Mouse (Mus musculus) heart, adult 8-10 months (tissue): ENCODE data around the gene Tbx1. TPM values are rescaled to one million over a fixed set of nuclear protein-coding genes. Genes with fewer than 3 reads are reported as not detected.
A peak's percentile ranks its signal among the peaks of the same experiment; 100 is the strongest.

Source experiments
- DNase-seq: peaks from one replicate; pipeline ENCODE4 v3.0.0; 2022; ENCODE audit warnings: low spot score
- total RNA-seq, 4 experiments: library from RNA; stranded (reverse); gene quantifications; 2 replicates each; pipeline ENCODE4 v1.2.4; 2022

Gene Tbx1
- total RNA-seq, 4 experiments from 2014 or later: 1.0 to 2.0 (median 1.1) TPM

GRCm38 (mm10) chr16:18622916-18623750, 32.7 kb upstream of the Tbx1 start:
- no peak for DNase-seq

GRCm38 (mm10) chr16:18622019-18622418, 31.5 kb upstream of the Tbx1 start, which contains the start of gene Gp1bb:
Gene Gp1bb (minus strand): TSS chr16:18622403.
- DNase-seq: no peak

- DNase-seq: no peak
Measured at GRCm38 (mm10) chr16:18621362-18622001, 31.0 kb upstream of the Tbx1 start.

- DNase-seq: no peak
Measured at GRCm38 (mm10) chr16:18620601-18621361, 30.3 kb upstream of the Tbx1 start.

GRCm38 (mm10) chr16:18620201-18620600, 29.7 kb upstream of the Tbx1 start:
- DNase-seq: no peak

GRCm38 (mm10) chr16:18619110-18619509, 28.6 kb upstream of the Tbx1 start:
- DNase-seq: no peak

GRCm38 (mm10) chr16:18618297-18618696, 27.8 kb upstream of the Tbx1 start:
- no peak for DNase-seq

- peak; percentile 85 for DNase-seq
Measured at GRCm38 (mm10) chr16:18617370-18618065, 27.0 kb upstream of the Tbx1 start.

GRCm38 (mm10) chr16:18613301-18613700, 22.8 kb upstream of the Tbx1 start:
- no peak for DNase-seq

- no peak for DNase-seq
Measured at GRCm38 (mm10) chr16:18611752-18612151, 21.3 kb upstream of the Tbx1 start.

GRCm38 (mm10) chr16:18609099-18609498, 18.6 kb upstream of the Tbx1 start:
- no peak for DNase-seq

- DNase-seq: no peak
Measured at GRCm38 (mm10) chr16:18608226-18608625, 17.8 kb upstream of the Tbx1 start.

GRCm38 (mm10) chr16:18605705-18606104, 15.2 kb upstream of the Tbx1 start:
- no peak for DNase-seq

- DNase-seq: peak; percentile 54
Measured at GRCm38 (mm10) chr16:18604267-18604701, 13.8 kb upstream of the Tbx1 start.

GRCm38 (mm10) chr16:18601447-18601846, 11.0 kb upstream of the Tbx1 start:
- no peak for DNase-seq

GRCm38 (mm10) chr16:18598006-18598405, 7.5 kb upstream of the Tbx1 start:
- DNase-seq: no peak

GRCm38 (mm10) chr16:18596255-18596654, 5.8 kb upstream of the Tbx1 start:
- DNase-seq: no peak

GRCm38 (mm10) chr16:18593930-18594329, 3.5 kb upstream of the Tbx1 start:
- no peak for DNase-seq

GRCm38 (mm10) chr16:18591047-18592018, 862 bp upstream of the Tbx1 start:
- DNase-seq: no peak

- DNase-seq: no peak
Measured at GRCm38 (mm10) chr16:18589080-18589621, 1.3 kb downstream of the Tbx1 start.
